Mouse (Mus musculus) forebrain, embryonic 15.5 days (tissue): ENCODE results near the gene Odf4. TPM values are rescaled to one million over a fixed set of nuclear protein-coding genes. Genes with fewer than 3 reads are reported as not detected.
"Not testable (repeated sequence)": the region's sequence is repeated elsewhere in the genome, so short reads cannot be mapped to it uniquely, and the experiment has no call there.

Experiments used
- ATAC-seq: fragments of 200-750 bp; cut with Nextera tagmentation; replicated peaks from 2 replicates; pipeline ENCODE4 v1.8.0; 2017; ENCODE audit warnings: mild to moderate bottlenecking, moderate TSS enrichment, moderate library complexity
- H3K27ac ChIP-seq: fragments of 300-500 bp; sonication (generic); replicated peaks from 2 replicates; pipeline ENCODE4 v1.5.1; 2015; ENCODE audit warnings: mild to moderate bottlenecking, inconsistent platforms
- H3K27me3 ChIP-seq: fragments of 300-500 bp; sonication (generic); 2 replicates; pipeline ENCODE4 v1.6.1; 2015; ENCODE audit warnings: inconsistent platforms
- H3K36me3 ChIP-seq: fragments of 300-500 bp; sonication (generic); 2 replicates; pipeline ENCODE4 v1.6.1; 2015; ENCODE audit warnings: mild to moderate bottlenecking, inconsistent platforms
- H3K4me1 ChIP-seq: fragments of 300-500 bp; sonication (generic); 2 replicates; pipeline ENCODE4 v1.6.1; 2015; ENCODE audit warnings: inconsistent platforms
- H3K4me2 ChIP-seq: fragments of 300-500 bp; sonication (generic); replicated peaks from 2 replicates; pipeline ENCODE4 v1.6.1; 2015; ENCODE audit warnings: mild to moderate bottlenecking, inconsistent platforms
- H3K4me3 ChIP-seq: fragments of 300-500 bp; sonication (generic); 2 replicates; pipeline ENCODE4 v1.5.1; 2015; ENCODE audit warnings: mild to moderate bottlenecking, inconsistent platforms
- H3K9ac ChIP-seq: fragments of 300-500 bp; sonication (generic); replicated peaks from 2 replicates; pipeline ENCODE4 v1.6.1; 2015; ENCODE audit warnings: mild to moderate bottlenecking, inconsistent platforms
- H3K9me3 ChIP-seq: fragments of 300-500 bp; sonication (generic); 2 replicates; pipeline ENCODE4 v1.6.1; 2016; ENCODE audit warnings: inconsistent platforms
- WGBS: fragments of 180-500 bp; shearing (Covaris S2); methylation state at CpG from one replicate; pipeline ENCODE4 v1.1.7; 2015; ENCODE audit warnings: mixed read lengths; 5-methylcytosine and 5-hydroxymethylcytosine counted together
- polyA plus RNA-seq: library from polyadenylated mRNA; unstranded; fragments of >200 nt; fragmentation: Nextera tagmentation; extraction: Ambion mirVana; gene quantifications from 2 replicates; pipeline ENCODE4 v1.2.1, GENCODE M21; 2015

The Odf4 gene
- polyA plus RNA-seq, 1 experiment from 2014 or later: 0.31 TPM

GRCm38 (mm10) chr11:68945245-68945644 is 18.4 kb upstream of the Odf4 start:
- ATAC-seq: no peak
- 88% methylated on average over 2 of the region's 2 CpGs for WGBS
- H3K4me2 ChIP-seq: no peak overlapping the region

GRCm38 (mm10) chr11:68942731-68943130 is 15.8 kb upstream of the Odf4 start:
- Histone ChIP-seq H3K9ac (no peak overlapping the region), H3K4me2 (no peak overlapping the region), H3K4me3 (no peak overlapping the region), H3K4me1 (peaks cover 20% of the 10 kb centered on the region), H3K27ac (no peak overlapping the region), H3K36me3 (no peaks in the 10 kb centered on the region), H3K9me3 (no peaks in the 10 kb centered on the region), H3K27me3 (no peaks in the 10 kb centered on the region)
- no peak for ATAC-seq
- 90% methylated on average over 8 of the region's 8 CpGs for WGBS

More at GRCm38 (mm10) chr11:68945245-68945644, 18.4 kb upstream of the Odf4 start:
- Histone ChIP-seq H3K4me3 (no peak overlapping the region), H3K9me3 (no peaks in the 10 kb centered on the region), H3K27me3 (no peaks in the 10 kb centered on the region), H3K9ac (no peak overlapping the region), H3K27ac (no peak overlapping the region), H3K4me1 (peaks cover 11% of the 10 kb centered on the region), H3K36me3 (no peaks in the 10 kb centered on the region)

- peak overlapping the region; percentile 89 for H3K27ac ChIP-seq
- H3K9me3 ChIP-seq: no peaks in the 10 kb centered on the region
- peak overlapping the region; percentile 72 for H3K9ac ChIP-seq
- peak overlapping the region; percentile 59 for H3K4me2 ChIP-seq
- H3K4me3 ChIP-seq: peak overlapping the region; percentile 55
- ATAC-seq: no peak
- 54% methylated on average over 4 of the region's 4 CpGs for WGBS
- H3K4me1 ChIP-seq: peaks cover 20% of the 10 kb centered on the region
- no peaks in the 10 kb centered on the region for H3K36me3 ChIP-seq
- H3K27me3 ChIP-seq: no peaks in the 10 kb centered on the region
These were observed 13.6 kb upstream of the Odf4 start for GRCm38 (mm10) chr11:68940516-68940915.

GRCm38 (mm10) chr11:68939451-68940304 is 12.8 kb upstream of the Odf4 start:
- Histone ChIP-seq H3K4me3 (peak overlapping the region; percentile 55), H3K36me3 (no peaks in the 10 kb centered on the region), H3K9ac (peak overlapping the region; percentile 72), H3K4me2 (peak overlapping the region; percentile 59), H3K9me3 (no peaks in the 10 kb centered on the region), H3K27ac (peak overlapping the region; percentile 89), H3K27me3 (no peaks in the 10 kb centered on the region), H3K4me1 (peaks cover 20% of the 10 kb centered on the region)
- ATAC-seq: peak; percentile 100
- WGBS: under 1% methylated on average over 16 of the region's 16 CpGs

- H3K4me1 ChIP-seq: peaks cover 24% of the 10 kb centered on the region
- H3K4me2 ChIP-seq, H3K4me3 ChIP-seq, H3K27ac ChIP-seq, H3K36me3 ChIP-seq, ATAC-seq, H3K9ac ChIP-seq, H3K9me3 ChIP-seq, H3K27me3 ChIP-seq: not testable (repeated sequence)
- 91% methylated on average over 4 of the region's 4 CpGs for WGBS
These were observed 10.1 kb upstream of the Odf4 start for GRCm38 (mm10) chr11:68936951-68937350.

- peak overlapping the region; percentile 15; the same call in 1 of the 2 replicates for H3K27ac ChIP-seq
- 69% methylated on average over 5 of the region's 5 CpGs for WGBS
- no peak overlapping the region for H3K9ac ChIP-seq
- no peaks in the 10 kb centered on the region for H3K27me3 ChIP-seq
- H3K4me1 ChIP-seq: peaks cover 5% of the 10 kb centered on the region; the same call in 1 of the 2 replicates
- H3K4me2 ChIP-seq: no peak overlapping the region
- H3K36me3 ChIP-seq: no peaks in the 10 kb centered on the region
- H3K9me3 ChIP-seq: no peaks in the 10 kb centered on the region
- no peak overlapping the region for H3K4me3 ChIP-seq
- ATAC-seq: 0 out of 2 replicates have a peak, but pooled peaks have one; percentile 32
These were observed 7.1 kb upstream of the Odf4 start for GRCm38 (mm10) chr11:68933885-68934507.

- Histone ChIP-seq H3K4me1 (0 out of 2 replicates have a peak, but pooled peaks cover 4% of the 10 kb centered on the region), H3K9me3 (no peaks in the 10 kb centered on the region), H3K4me3 (no peak overlapping the region), H3K4me2 (no peak overlapping the region), H3K36me3 (no peaks in the 10 kb centered on the region), H3K27me3 (no peaks in the 10 kb centered on the region), H3K9ac (no peak overlapping the region), H3K27ac (no peak overlapping the region)
- ATAC-seq: no peak
- WGBS: 88% methylated on average over 6 of the region's 6 CpGs
These were observed 3.1 kb upstream of the Odf4 start for GRCm38 (mm10) chr11:68929947-68930346.

- WGBS: 84% methylated on average over 2 of the region's 2 CpGs
- no peaks in the 10 kb centered on the region for H3K4me1 ChIP-seq
- ATAC-seq: no peak
These were observed 2.1 kb downstream of the Odf4 start for GRCm38 (mm10) chr11:68924749-68925148.

GRCm38 (mm10) chr11:68923191-68923590 is 3.7 kb downstream of the Odf4 start:
- 63% methylated on average over 3 of the region's 3 CpGs for WGBS
- H3K4me1 ChIP-seq: no peaks in the 10 kb centered on the region

More at GRCm38 (mm10) chr11:68924749-68925148, 2.1 kb downstream of the Odf4 start:
- no peaks in the 10 kb centered on the region for H3K36me3 ChIP-seq
- no peak overlapping the region for H3K4me3 ChIP-seq
- H3K27me3 ChIP-seq: no peaks in the 10 kb centered on the region
- no peak overlapping the region for H3K9ac ChIP-seq
- no peak overlapping the region for H3K4me2 ChIP-seq
- H3K27ac ChIP-seq: no peak overlapping the region
- H3K9me3 ChIP-seq: no peaks in the 10 kb centered on the region

GRCm38 (mm10) chr11:68914566-68914965 is 12.3 kb downstream of the Odf4 start:
- 99% methylated on average over 4 of the region's 4 CpGs for WGBS
- ATAC-seq: no peak
- no peaks in the 10 kb centered on the region for H3K4me1 ChIP-seq
- H3K4me3 ChIP-seq: no peak overlapping the region
- H3K27me3 ChIP-seq: no peaks in the 10 kb centered on the region
- no peaks in the 10 kb centered on the region for H3K9me3 ChIP-seq
- H3K27ac ChIP-seq: no peak overlapping the region
- H3K4me2 ChIP-seq: no peak overlapping the region
- no peak overlapping the region for H3K9ac ChIP-seq
- no peaks in the 10 kb centered on the region for H3K36me3 ChIP-seq

More at GRCm38 (mm10) chr11:68923191-68923590, 3.7 kb downstream of the Odf4 start:
- Histone ChIP-seq H3K9ac (no peak overlapping the region), H3K4me2 (no peak overlapping the region), H3K9me3 (no peaks in the 10 kb centered on the region), H3K4me3 (no peak overlapping the region), H3K27me3 (no peaks in the 10 kb centered on the region), H3K36me3 (no peaks in the 10 kb centered on the region), H3K27ac (no peak overlapping the region)
- no peak for ATAC-seq

- WGBS: 59% methylated on average over 14 of the region's 14 CpGs
- Histone ChIP-seq H3K36me3 (peaks cover 9% of the 10 kb centered on the region), H3K27ac (no peak overlapping the region), H3K4me1 (no peaks in the 10 kb centered on the region), H3K9ac (no peak overlapping the region), H3K4me2 (no peak overlapping the region), H3K27me3 (no peaks in the 10 kb centered on the region), H3K9me3 (no peaks in the 10 kb centered on the region), H3K4me3 (no peak overlapping the region)
- no peak for ATAC-seq
These were observed 15.2 kb downstream of the Odf4 start for GRCm38 (mm10) chr11:68911531-68912177.
